Mouse (Mus musculus): Measurements from ENCODE around the gene G3bp1.

Gene G3bp1

GRCm38 (mm10) chr11:55469048-55469843, at the start of gene G3bp1:
G3bp1 (plus strand) TSS chr11:55469685.
- DNase-seq = peak; percentile 99

- DNase-seq = no peak
Observed at GRCm38 (mm10) chr11:55422978-55423377, 46.5 kb upstream of the G3bp1 start, which contains the start of gene Sparc. Sparc (minus strand) TSS chr11:55423183.

GRCm38 (mm10) chr11:55423756-55424155, 45.7 kb upstream of the G3bp1 start:
- peak; percentile 81 to 82 for DNase-seq

GRCm38 (mm10) chr11:55424746-55425360, 44.6 kb upstream of the G3bp1 start:
- peak in 1 of 2 experiments; percentile 38 for DNase-seq

- peak; percentile 93 to 97 for DNase-seq
Observed at GRCm38 (mm10) chr11:55428186-55429012, 41.1 kb upstream of the G3bp1 start.

- DNase-seq = no peak
Observed at GRCm38 (mm10) chr11:55429973-55430372, 39.5 kb upstream of the G3bp1 start.

- no peak for DNase-seq
Observed at GRCm38 (mm10) chr11:55432981-55433380, 36.5 kb upstream of the G3bp1 start.

- DNase-seq = no peak
Observed at GRCm38 (mm10) chr11:55436089-55436488, 33.4 kb upstream of the G3bp1 start.

GRCm38 (mm10) chr11:55438031-55438430, 31.5 kb upstream of the G3bp1 start:
- peak; percentile 44 to 59 for DNase-seq

- no peak for DNase-seq
Observed at GRCm38 (mm10) chr11:55439718-55440117, 29.8 kb upstream of the G3bp1 start.

- peak; percentile 72 to 81 for DNase-seq
Observed at GRCm38 (mm10) chr11:55444772-55445171, 24.7 kb upstream of the G3bp1 start.

- DNase-seq = peak; percentile 90 to 92
Observed at GRCm38 (mm10) chr11:55446579-55446978, 22.9 kb upstream of the G3bp1 start.

- DNase-seq = no peak
Observed at GRCm38 (mm10) chr11:55449531-55449930, 20.0 kb upstream of the G3bp1 start.

GRCm38 (mm10) chr11:55450311-55450710, 19.2 kb upstream of the G3bp1 start:
- DNase-seq = no peak

- no peak for DNase-seq
Observed at GRCm38 (mm10) chr11:55453640-55454039, 15.8 kb upstream of the G3bp1 start.

GRCm38 (mm10) chr11:55455166-55455565, 14.3 kb upstream of the G3bp1 start:
- no peak for DNase-seq

- no peak for DNase-seq
Observed at GRCm38 (mm10) chr11:55458501-55458900, 11.0 kb upstream of the G3bp1 start.

- DNase-seq = no peak
Observed at GRCm38 (mm10) chr11:55459850-55460558, 9.5 kb upstream of the G3bp1 start.

- DNase-seq = no peak
Observed at GRCm38 (mm10) chr11:55460559-55461018, 8.9 kb upstream of the G3bp1 start.

GRCm38 (mm10) chr11:55461019-55461645, 8.4 kb upstream of the G3bp1 start, which contains the start of gene Atox1:
Atox1 (minus strand) TSS chr11:55461239.
- peak; percentile 94 for DNase-seq

GRCm38 (mm10) chr11:55462149-55462548, 7.3 kb upstream of the G3bp1 start:
- DNase-seq = no peak

- no peak for DNase-seq
Observed at GRCm38 (mm10) chr11:55464707-55465106, 4.8 kb upstream of the G3bp1 start.
